Mouse (Mus musculus) lung, embryonic 16.5 days (tissue): ENCODE measurements around the gene Tmed11. TPM values are rescaled to one million over a fixed set of nuclear protein-coding genes. Genes with fewer than 3 reads are reported as not detected.
"Not testable (repeated sequence)": the region's sequence is repeated elsewhere in the genome, so short reads cannot be mapped to it uniquely, and the experiment has no call there.

ENCODE experiments used
- ATAC-seq: fragments of 200-750 bp; cut with Nextera tagmentation; 2 replicates; pipeline ENCODE4 v1.8.0; 2017; ENCODE audit warnings: low read depth, mild to moderate bottlenecking, moderate library complexity
- H3K27ac ChIP-seq: fragments of 300-500 bp; sonication (generic); 2 replicates; pipeline ENCODE4 v1.5.1; 2014; ENCODE audit warnings: mild to moderate bottlenecking, control low read depth, low read length
- H3K27me3 ChIP-seq: fragments of 300-500 bp; sonication (generic); 2 replicates; pipeline ENCODE4 v1.6.1; 2014; ENCODE audit warnings: low read depth, low read length, mixed read lengths; ENCODE audit not compliant: control insufficient read depth, insufficient read depth
- H3K36me3 ChIP-seq: fragments of 300-500 bp; sonication (generic); 2 replicates; pipeline ENCODE4 v1.6.1; 2014; ENCODE audit warnings: low read length; ENCODE audit not compliant: control insufficient read depth, insufficient read depth
- H3K4me1 ChIP-seq: fragments of 300-500 bp; sonication (generic); replicated peaks from 2 replicates; pipeline ENCODE4 v1.6.1; 2014; ENCODE audit warnings: low read length, mixed read lengths; ENCODE audit not compliant: control insufficient read depth, insufficient read depth
- H3K4me2 ChIP-seq: fragments of 300-500 bp; sonication (generic); 2 replicates; pipeline ENCODE4 v1.6.1; 2014; ENCODE audit warnings: low read depth, low read length, control low read depth
- H3K4me3 ChIP-seq: fragments of 300-500 bp; sonication (generic); 2 replicates; pipeline ENCODE4 v1.5.1; 2014; ENCODE audit warnings: mild to moderate bottlenecking, low read length, control low read depth
- H3K9ac ChIP-seq: fragments of 300-500 bp; sonication (generic); 2 replicates; pipeline ENCODE4 v1.6.1; 2014; ENCODE audit warnings: low read length, control low read depth
- H3K9me3 ChIP-seq: fragments of 300-500 bp; sonication (generic); 2 replicates; pipeline ENCODE4 v1.6.1; 2016; ENCODE audit warnings: low read length; ENCODE audit not compliant: control insufficient read depth
- WGBS: fragments of 180-500 bp; shearing (Covaris S2); extraction: QIAGEN DNeasy Blood & Tissue Kit; methylation state at CpG from one replicate; pipeline ENCODE4 v1.1.7; 2014; 5-methylcytosine and 5-hydroxymethylcytosine counted together
- polyA plus RNA-seq: library from polyadenylated mRNA; unstranded; fragments of >200 nt; fragmentation: Nextera tagmentation; extraction: Ambion mirVana; gene quantifications from 2 replicates; pipeline ENCODE4 v1.2.1, GENCODE M21; 2015

Tmed11 gene
- not detected in 2 replicates for polyA plus RNA-seq

GRCm38 (mm10) chr5:108795263-108795662 is at the start of gene Tmed11:
TSS of gene Tmed11 (minus strand) at chr5:108795363.
- not testable (repeated sequence) for H3K9me3 ChIP-seq, ATAC-seq, H3K9ac ChIP-seq, H3K4me1 ChIP-seq, H3K27ac ChIP-seq, H3K4me3 ChIP-seq, H3K27me3 ChIP-seq, H3K4me2 ChIP-seq, H3K36me3 ChIP-seq
- WGBS, result 61% methylated on average over 2 of the region's 2 CpGs

- H3K36me3 ChIP-seq, result no peaks in the 10 kb centered on the region
- H3K4me1 ChIP-seq, result no peaks in the 10 kb centered on the region
- H3K9me3 ChIP-seq, result no peaks in the 10 kb centered on the region
- H3K27me3 ChIP-seq, result no peaks in the 10 kb centered on the region
- H3K4me2 ChIP-seq, result no peak overlapping the region
- WGBS, result 52% methylated on average over 1 of the region's 1 CpGs
- ATAC-seq, result 0 out of 2 replicates have a peak, but pooled peaks have one; percentile 28
- H3K27ac ChIP-seq, result no peak overlapping the region
- no peak overlapping the region for H3K9ac ChIP-seq
- no peak overlapping the region for H3K4me3 ChIP-seq
Observed at GRCm38 (mm10) chr5:108836156-108836555, 41.0 kb upstream of the Tmed11 start.

GRCm38 (mm10) chr5:108823276-108823675 is 28.1 kb upstream of the Tmed11 start:
- H3K9me3 ChIP-seq, result no peaks in the 10 kb centered on the region
- no peak overlapping the region for H3K4me2 ChIP-seq
- no peaks in the 10 kb centered on the region for H3K36me3 ChIP-seq
- ATAC-seq, result no peak
- no peak overlapping the region for H3K27ac ChIP-seq
- H3K4me1 ChIP-seq, result no peaks in the 10 kb centered on the region
- no peaks in the 10 kb centered on the region for H3K27me3 ChIP-seq
- H3K4me3 ChIP-seq, result no peak overlapping the region
- 76% methylated on average over 2 of the region's 2 CpGs for WGBS
- no peak overlapping the region for H3K9ac ChIP-seq

GRCm38 (mm10) chr5:108808750-108809149 is 13.6 kb upstream of the Tmed11 start, which contains the start of gene Vmn2r8:
TSS of gene Vmn2r8 (minus strand) at chr5:108808850.
- WGBS, result 72% methylated on average over 2 of the region's 2 CpGs
- not testable (repeated sequence) for H3K9me3 ChIP-seq, H3K36me3 ChIP-seq, ATAC-seq, H3K4me3 ChIP-seq, H3K4me1 ChIP-seq, H3K27me3 ChIP-seq, H3K4me2 ChIP-seq, H3K27ac ChIP-seq, H3K9ac ChIP-seq

- ATAC-seq, result peak; percentile 76
- H3K27ac ChIP-seq, result no peak overlapping the region
- no peaks in the 10 kb centered on the region for H3K4me1 ChIP-seq
- no peaks in the 10 kb centered on the region for H3K9me3 ChIP-seq
- no peaks in the 10 kb centered on the region for H3K36me3 ChIP-seq
- WGBS, result 20% methylated on average over 1 of the region's 1 CpGs
- H3K27me3 ChIP-seq, result no peaks in the 10 kb centered on the region
- no peak overlapping the region for H3K4me2 ChIP-seq
- no peak overlapping the region for H3K9ac ChIP-seq
- H3K4me3 ChIP-seq, result no peak overlapping the region
Observed at GRCm38 (mm10) chr5:108803646-108804045, 8.5 kb upstream of the Tmed11 start.

- H3K27me3 ChIP-seq, H3K9ac ChIP-seq, H3K4me2 ChIP-seq, H3K4me1 ChIP-seq, ATAC-seq, H3K36me3 ChIP-seq, H3K27ac ChIP-seq, H3K4me3 ChIP-seq, H3K9me3 ChIP-seq: not testable (repeated sequence)
- 38% methylated on average over 1 of the region's 1 CpGs for WGBS
Observed at GRCm38 (mm10) chr5:108790385-108790784, 4.8 kb downstream of the Tmed11 start.

- 66% methylated on average over 40 of the region's 40 CpGs for WGBS
- Histone ChIP-seq H3K27ac (no peak within 1 kb of the TSS), H3K4me3 (no peak within 1 kb of the TSS), H3K9me3 (no peaks in the 10 kb centered on the region), H3K36me3 (no peaks in the 10 kb centered on the region), H3K4me2 (no peak within 1 kb of the TSS), H3K27me3 (no peaks in the 10 kb centered on the region), H3K4me1 (no peaks in the 10 kb centered on the region), H3K9ac (no peak within 1 kb of the TSS)
- no peak for ATAC-seq
Observed at GRCm38 (mm10) chr5:108774630-108775306, 20.4 kb downstream of the Tmed11 start, which contains the start of gene Rnf212. TSS of gene Rnf212 (minus strand) at chr5:108774982.

GRCm38 (mm10) chr5:108760002-108760401 is 35.2 kb downstream of the Tmed11 start:
- Histone ChIP-seq H3K27ac (no peak overlapping the region), H3K4me2 (no peak overlapping the region), H3K4me3 (no peak overlapping the region), H3K9me3 (no peaks in the 10 kb centered on the region), H3K4me1 (no peaks in the 10 kb centered on the region), H3K9ac (no peak overlapping the region), H3K27me3 (no peaks in the 10 kb centered on the region), H3K36me3 (no peaks in the 10 kb centered on the region)
- WGBS, result 74% methylated on average over 2 of the region's 2 CpGs
- ATAC-seq, result no peak

- no peak for ATAC-seq
- Histone ChIP-seq H3K9me3 (no peaks in the 10 kb centered on the region), H3K27me3 (no peaks in the 10 kb centered on the region), H3K4me2 (no peak overlapping the region), H3K9ac (no peak overlapping the region), H3K4me1 (no peaks in the 10 kb centered on the region), H3K36me3 (no peaks in the 10 kb centered on the region), H3K4me3 (no peak overlapping the region), H3K27ac (no peak overlapping the region)
- WGBS, result 37% methylated on average over 3 of the region's 3 CpGs
Observed at GRCm38 (mm10) chr5:108758396-108758795, 36.8 kb downstream of the Tmed11 start.
